Mouse (Mus musculus) adipocyte (in vitro differentiated cells): ENCODE data around the gene Trak2.
"Not testable (repeated sequence)": the region's sequence is repeated elsewhere in the genome, so short reads cannot be mapped to it uniquely, and the experiment has no call there.

Experiments used
- DNase-seq: peaks from one replicate; pipeline ENCODE4 v3.0.0-alpha.2; 2016; ENCODE audit warnings: low spot score

Gene Trak2

DNA sequence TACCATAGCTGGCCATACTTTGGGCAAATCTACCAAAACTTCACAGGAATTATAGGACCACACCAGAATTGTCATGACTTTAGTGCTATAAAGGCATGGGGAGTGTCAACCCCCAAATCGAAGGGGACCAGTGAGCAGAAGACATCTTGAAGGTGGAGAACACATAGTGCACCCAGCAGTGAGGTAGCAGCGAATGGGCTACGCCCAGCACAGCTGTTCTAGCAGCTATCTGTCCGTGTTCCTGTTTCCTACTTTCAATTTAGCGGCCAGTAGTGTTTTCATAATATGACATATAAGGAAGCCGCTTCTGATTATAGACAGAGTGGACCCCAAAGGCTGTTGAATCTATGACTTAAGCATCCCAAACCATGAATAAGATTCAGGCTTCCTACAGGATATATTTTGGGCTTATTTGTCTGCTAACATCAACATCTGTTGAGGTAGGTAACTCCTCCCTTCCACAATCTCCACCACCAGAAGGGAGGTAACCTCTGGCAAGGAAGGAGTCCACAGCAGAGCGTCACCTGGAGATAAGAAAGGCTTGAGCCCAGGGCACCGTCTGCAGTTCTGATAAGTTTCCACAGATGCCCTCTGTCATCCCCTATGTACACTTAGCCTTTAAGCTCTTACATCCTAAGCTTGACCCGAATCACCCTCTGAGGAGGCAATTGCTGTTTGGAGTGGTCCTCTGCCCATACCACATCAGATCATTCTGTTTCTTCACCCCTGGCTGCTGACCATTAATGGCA, 19.4 kb downstream of the Trak2 start:
- DNase-seq: no peak

- no peak for DNase-seq
These were observed 20.2 kb downstream of the Trak2 start for GRCm38 (mm10) chr1:58952997-58953396.

DNA sequence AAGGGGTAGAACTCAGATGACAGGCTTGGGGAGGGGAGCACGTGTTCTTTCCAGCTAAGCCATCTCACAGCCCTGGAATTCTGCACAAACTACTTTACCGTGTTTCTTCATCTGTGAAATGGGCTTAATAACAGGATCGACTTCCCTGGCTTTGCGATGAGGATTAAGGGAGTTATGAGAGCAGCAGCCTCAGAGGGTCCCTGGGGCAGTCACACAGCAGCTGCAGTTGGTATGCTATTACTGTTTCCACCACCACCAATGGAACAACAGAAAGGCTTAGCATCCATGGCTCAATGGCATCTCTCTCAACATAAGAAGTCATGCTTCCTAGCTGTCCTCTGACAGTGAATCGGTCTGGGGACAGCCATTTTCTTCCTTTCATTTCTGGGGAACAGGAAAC, 20.7 kb downstream of the Trak2 start:
- DNase-seq: no peak

- no peak for DNase-seq
These were observed 21.4 kb downstream of the Trak2 start for GRCm38 (mm10) chr1:58951841-58952240.

DNA sequence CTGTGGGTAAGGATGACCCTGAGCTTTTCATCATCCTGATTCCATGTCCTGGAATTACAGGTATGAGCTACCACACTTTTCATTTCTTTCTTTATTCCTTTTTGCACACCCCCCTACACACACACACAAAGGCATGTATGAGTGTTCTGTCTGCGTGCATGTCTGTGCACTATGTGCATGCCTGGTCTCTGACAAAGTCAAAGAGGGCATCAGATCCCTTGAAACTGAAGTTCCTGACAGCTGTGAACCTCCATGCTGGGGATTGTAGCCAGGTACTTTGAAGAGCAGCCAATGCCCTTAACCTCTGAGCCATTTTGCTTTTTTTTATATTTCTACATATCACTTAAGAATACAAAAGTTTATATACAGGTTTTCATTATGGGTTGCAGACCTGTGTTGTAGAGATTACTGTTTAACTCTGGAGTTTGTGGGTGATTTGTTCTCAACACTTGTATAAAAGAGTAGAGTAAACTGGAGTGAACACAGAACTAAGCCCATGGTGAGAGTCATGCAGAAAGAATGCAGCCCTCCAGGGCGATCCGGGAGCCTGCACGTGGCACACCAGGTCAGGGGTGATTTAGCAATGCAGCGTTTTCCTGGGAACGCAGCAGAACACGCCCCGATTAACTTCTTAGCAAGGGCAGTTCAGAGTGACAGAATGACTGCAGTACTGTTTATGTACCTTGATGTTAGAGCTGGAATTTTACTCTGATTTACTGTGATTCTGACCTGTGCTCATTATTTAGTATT, 22.2 kb downstream of the Trak2 start:
- DNase-seq: peak; percentile 75

- no peak for DNase-seq
These were observed 23.6 kb downstream of the Trak2 start for GRCm38 (mm10) chr1:58949561-58950106.

DNA sequence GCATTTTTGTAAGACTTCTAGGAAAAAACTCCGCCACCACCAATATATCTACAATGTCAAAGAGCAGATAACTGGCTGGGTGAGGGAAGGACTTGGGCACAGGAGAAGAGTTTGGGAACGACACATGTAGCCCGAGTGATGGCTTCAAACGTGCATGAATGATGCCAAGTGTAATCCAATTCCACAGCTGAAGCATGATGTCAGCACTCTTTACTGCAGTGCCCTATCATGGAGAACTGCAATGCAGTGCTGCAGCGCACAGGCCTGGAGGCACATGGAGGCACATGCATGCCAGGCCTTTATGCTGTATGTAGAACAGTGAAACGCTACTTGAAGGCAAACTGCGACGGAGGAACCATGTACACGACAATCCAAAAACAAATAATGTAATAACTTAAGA, 26.5 kb downstream of the Trak2 start:
- no peak for DNase-seq

- no peak for DNase-seq
These were observed 27.1 kb downstream of the Trak2 start for GRCm38 (mm10) chr1:58945960-58946670.

DNA sequence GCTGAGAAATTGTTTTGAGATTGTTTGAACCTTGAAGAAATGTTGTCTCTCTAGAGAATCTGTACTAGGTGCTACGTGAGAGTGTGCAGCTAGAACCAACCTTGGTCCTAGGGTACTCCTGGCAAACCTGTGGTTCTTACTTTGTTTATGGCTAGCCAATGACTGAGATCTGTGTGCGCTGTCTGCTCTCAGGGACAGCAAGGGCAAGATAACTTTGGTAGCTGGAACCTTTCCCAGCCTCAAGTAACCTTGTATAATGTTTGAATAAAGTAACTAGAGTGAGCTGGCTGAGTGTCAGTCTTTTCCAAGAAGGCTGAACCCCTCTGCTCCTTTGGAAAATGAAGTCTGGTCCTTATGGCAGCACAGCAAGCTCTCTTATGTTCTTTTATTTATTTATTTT, 27.7 kb downstream of the Trak2 start:
- DNase-seq: no peak

- DNase-seq: no peak
These were observed 35.6 kb downstream of the Trak2 start for GRCm38 (mm10) chr1:58937606-58938099.

DNA sequence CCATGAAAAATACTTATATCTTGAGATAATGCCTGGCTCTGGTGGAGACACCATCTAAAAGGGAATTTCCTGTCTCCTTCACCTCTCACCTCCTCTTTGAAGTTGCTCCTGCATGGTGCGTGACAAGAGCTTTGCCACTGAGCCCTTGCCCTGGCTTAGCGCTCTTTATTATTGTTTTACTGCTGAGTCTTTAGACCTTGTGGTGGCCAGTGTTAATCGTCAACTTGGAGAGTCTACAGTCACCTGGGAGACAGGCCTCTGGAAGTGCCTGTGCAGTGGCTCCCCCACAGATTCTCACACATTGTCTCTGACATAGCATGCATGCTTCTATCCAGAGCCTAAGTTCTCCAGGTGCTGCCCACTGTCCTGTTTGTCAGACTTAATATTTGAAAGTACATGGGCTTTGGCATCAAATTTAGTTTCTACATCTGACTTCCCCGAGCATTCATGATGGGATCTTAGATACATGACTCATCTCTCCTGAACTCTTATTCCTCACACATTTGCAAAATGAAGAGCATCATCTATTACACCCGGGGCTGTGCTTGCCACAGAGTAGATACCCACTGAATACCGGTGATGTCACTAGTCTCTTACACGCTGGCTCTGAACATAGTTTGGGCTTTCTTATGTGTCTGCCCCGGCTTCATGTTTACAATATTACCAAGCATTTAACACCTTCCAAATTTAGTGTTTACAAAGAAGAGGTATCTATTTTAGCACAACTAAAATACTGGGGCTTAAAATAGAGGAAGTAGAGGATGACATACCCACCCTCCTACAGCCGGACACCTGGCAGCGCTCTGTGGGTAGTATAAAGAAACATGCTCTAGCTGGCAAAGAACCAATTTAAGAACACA, 36.3 kb downstream of the Trak2 start:
- DNase-seq: no peak

DNA sequence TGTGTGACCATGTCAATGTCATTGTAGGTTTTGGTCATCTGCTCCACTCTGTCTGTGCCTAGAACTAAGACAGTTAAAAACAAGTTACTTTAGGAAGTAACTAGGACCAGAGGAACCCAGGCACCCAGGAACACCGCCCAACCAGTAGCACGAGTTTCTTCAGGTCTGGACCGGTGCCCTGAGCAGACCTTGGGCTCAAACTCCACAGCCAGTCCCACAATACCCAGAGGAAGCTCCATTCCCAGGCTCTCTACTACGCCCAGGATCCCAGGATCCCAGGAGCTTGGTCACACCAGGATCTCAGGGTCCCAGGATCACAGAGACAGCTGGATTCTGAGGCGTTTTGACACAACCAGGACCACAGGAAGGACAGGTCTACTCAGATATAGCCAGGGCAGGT, 46.6 kb downstream of the Trak2 start:
- no peak for DNase-seq

DNA sequence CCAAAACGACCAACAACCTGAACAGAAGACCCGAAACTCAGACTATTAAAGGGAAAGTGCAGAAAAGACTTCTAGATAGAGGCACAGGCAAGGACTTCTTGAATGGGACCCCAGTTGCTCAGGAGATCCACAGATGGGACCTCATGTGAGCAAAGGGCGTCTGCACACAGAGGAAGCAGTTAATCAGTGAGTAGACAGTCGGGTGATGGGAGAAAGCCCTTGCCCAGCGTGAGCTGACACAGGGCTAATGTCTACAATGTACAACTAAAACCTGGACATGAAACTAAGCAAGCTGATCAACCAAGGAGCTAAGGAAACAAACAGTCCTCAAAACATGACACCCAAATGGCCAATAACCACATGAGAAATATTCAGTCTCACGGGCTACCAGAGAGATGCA, 55.7 kb downstream of the Trak2 start:
- DNase-seq: no peak

DNA sequence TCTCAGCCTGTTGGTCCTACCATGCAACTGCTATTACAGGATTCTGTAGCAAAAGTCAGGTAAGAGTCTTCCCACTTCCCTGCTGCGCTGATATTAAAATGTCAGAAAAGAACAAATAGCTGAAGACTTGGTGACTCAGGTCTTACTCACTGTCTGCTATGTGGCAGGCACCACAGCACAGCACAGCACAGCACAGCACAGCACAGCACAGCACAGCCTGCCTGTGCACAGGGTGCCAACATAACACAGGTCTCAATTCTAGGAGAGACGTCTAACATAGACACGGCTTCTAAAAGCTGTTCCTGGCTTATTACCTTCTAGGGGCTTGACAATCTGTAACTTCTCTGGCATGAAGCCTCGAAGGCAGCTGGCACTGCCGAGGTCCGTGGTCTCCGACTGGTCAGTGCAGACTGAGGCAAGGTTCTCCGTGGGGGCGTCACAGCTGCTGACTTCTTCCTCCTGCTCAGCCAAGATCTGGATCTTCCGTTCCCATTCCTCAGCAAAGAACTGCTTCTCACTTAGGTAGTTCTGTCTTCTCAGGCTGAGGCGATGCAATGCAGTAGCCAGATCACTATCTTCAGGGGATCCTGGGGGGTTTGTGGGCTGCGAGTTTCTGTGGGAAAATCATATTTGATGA, 63.5 kb downstream of the Trak2 start:
- no peak for DNase-seq

GRCm38 (mm10) chr1:58903681-58904080, 69.5 kb downstream of the Trak2 start:
- DNase-seq: no peak

DNA sequence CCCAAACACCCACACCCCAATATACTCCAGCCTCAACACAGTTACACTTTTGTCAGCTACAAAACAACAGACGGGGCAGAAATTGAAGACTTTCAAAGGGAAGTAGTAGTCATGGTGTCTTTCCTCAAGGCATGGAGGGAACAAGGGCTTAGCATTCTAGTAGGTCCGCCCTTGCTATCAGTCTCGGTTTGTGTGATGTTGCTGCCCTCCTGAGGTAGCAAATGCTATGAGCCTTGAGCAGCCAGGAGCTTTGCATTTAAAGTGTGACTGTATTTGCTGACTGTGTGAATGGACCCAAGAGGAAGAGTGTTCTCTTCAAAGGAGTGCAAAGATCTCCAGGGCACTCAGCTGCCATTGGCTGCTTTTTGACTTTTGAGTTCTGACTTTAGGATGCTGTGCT, 75.7 kb downstream of the Trak2 start:
- DNase-seq: peak; percentile 53

GRCm38 (mm10) chr1:58892386-58892785, 80.8 kb downstream of the Trak2 start:
- DNase-seq: not testable (repeated sequence)

GRCm38 (mm10) chr1:58891481-58892170, 81.6 kb downstream of the Trak2 start:
- DNase-seq: not testable (repeated sequence)

DNA sequence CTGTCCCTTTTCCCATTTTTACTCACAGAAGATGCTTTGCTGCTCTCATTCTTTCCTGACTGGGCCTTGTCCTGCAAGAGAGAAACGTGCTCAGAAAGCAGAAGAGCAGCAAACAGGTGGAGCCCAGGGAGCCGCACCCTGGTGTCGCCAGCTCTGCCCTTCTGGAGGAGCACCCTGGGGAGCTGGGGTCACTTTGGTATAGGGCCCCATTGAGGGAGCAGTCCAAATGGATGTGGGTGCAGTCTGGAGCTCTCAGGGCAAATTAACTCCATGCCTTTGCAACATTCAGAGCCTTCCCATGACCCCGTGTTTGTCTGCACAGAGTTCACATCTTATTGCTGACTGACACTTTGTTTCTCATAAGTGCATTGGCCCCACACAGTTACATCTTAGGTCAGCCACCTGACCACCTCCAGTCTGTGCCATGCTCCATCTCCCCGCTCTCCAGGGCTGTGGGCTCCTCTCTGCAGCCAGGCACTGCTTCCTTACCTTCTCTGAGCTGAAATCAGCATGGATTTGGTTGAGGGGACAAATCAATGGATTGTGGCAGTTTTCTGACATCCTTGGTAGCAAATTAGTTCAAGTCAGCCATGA, 82.4 kb downstream of the Trak2 start:
- not testable (repeated sequence) for DNase-seq
